Mouse (Mus musculus) fibroblast of lung, adult 2 months (primary cell): ENCODE results near the gene Zbtb20.

Experiments
- DNase-seq: peaks from one replicate; pipeline ENCODE4 v3.0.0-alpha.2; 2011; ENCODE audit warnings: low read depth

Zbtb20 gene

DNA sequence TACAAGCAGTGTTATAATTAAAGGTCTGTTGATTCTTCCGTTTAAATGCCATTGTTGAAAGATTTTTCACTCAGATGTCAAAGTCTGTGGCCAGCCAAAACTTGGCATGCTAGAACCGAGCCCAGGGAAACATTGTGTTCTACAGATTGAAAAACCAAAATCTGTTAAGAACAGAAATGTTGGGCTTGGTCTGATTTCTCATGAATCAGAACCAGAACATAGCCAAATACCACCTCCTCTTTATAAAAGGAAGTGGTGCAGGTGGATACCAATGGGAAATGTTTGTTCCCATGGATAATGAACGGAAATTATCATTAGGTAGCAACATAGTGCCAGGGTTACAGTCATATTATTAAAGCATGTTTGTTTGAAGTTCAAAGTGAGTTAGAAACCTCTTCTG lies 613.7 kb downstream of the Zbtb20 start:
- DNase-seq, result no peak

DNA sequence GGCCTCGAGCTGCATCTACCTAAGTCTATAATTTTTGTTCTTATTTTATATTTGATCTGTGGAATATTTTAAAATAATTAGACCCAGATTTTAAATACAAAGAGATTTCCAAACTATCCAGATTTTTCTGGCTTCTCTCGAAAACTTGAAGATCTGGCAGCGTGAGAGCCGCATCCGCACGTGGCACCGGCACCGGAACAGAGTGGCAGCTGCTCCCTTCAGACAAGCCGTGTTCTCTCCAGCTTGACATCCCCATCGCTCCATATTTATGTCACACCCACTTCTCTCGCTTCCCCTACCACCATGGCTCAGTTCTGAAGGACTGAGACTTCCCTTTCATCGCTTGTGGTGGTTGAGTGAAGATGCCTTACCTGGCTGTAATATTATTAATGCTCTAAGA lies 614.3 kb downstream of the Zbtb20 start:
- DNase-seq, result no peak

DNA sequence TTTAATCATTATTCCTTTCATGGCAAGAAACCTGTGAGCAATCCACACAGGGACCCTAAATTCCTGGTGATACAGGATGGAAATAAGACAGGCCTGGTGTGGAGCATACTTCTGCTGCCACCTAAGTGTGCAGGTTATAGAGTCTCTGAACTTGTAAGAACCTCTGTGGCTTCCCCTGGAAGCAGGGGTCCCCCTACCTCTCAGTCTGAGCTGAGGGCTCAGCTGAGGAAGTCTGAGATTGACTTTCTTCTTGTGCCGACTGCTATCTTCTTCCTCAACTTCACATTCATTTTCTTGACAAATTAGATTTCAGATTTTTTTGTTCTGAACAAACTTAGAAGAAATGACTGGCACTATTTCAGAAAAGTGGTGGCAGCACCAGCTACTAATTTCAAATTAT lies 617.2 kb downstream of the Zbtb20 start:
- DNase-seq, result no peak

DNA sequence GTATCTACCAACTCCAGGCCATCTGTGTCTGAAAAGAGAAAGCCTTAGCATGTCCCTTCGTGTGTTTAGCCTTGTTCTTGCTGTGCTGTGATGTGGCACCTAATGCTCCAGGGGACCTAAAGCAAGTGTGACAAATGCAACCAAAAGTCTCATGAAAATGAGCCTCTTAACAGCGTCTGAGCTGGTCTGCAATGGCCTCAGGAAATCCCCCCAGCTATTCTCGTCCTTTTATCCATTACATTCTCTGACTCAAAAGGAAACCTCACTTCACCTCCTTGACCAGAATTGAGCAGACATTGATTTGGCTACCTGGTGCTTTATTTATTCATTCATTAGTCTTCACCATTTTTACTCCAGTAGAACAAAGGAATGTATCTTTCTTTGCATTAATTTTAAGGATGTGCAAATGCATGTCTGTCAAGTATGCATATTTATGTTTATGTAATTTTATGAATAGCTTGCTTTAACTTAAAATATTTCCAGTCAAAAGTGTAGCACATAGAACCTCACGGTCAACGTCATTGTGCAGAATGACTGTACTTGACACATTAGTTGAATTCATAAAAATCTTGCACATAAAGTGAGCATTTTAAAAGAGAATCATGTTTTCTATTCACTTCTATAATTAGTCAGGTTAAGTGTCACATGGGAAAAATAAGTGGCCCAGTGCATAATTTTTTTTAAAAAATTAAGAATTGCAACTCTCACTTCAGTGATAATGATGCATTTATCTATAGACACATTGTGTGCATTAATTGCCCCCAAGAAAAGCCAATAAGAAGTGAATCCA lies 618.1 kb downstream of the Zbtb20 start:
- no peak for DNase-seq

DNA sequence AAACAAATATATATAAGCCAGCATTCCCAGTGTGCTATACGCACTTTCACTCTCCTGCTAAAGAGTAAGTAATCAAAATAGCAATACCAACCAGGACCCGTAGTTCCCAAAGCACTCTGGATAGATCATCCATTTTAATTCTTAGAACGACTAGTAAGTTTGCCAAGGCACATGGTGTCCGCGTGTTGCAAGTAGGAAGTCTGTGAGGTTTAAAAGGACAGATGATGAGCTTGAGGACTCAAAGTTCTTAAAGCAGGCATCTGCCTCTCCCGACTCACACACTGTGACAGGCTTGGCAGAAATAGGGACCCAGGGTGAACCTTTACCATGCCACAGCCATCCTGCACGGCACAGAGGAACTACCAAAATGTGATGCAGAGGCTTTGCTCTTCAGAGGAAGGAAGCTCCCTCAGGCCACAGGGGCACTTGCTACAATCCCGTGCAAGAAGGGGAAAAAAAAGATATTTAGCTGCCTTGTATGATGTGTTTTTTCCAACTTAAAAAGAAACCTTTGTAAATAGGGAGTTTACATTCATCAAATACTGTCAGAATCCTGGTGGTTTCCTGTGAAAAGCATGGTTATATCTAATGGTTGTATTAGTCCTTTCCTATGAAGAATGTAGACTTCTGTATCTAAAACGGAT lies 619.6 kb downstream of the Zbtb20 start:
- no peak for DNase-seq

DNA sequence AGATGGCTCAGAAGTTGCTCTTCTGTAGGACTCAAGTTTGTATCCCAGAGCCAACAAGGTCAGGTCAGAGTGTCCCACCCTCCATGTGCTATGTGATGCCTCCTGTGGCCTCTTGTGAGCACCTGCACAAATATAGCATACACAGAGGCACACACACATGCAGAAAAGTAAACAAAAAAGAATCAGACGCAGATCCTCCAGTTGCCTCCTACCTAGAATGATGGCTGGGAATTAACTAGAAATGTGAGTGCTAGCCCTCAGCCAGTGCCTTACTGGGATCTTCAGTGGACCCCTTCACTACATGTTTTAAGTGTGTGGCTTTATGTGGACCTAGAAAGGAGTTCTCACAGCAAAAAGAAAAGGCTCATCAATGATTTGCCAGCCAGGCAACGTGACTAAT lies 621.4 kb downstream of the Zbtb20 start:
- no peak for DNase-seq

DNA sequence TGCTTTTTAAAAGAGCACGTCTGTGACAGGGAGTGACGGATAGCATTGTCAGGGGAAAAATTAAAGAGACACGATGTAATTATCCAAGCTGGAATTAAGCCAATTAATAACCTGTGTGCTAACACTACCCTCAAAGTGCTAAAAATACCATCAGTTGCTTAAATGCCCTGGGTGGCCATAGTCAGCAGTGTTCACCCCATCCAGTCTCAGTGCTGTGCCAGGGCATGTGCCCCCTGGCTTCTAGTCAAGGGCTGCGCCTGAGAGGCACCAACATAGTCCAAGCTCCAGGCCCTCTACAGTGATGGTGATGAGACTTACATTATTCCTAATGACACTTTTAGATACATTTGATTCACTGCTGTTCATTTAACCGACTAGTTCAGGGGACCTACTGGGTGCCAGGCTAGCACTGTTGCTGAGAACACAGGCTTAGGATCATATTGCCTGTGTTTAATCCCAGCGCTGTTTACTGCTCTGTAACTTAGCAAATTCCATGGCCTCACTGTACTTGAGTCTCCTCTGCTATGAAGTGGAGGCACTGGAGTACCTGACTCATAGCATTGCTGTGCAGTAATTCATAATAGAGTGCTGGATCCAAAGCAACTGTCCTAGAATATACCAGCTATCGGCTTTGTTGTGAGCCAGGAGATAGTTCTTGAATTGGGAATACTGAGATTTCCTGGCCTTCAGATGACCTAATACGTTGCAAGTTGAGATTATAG lies 624.6 kb downstream of the Zbtb20 start:
- DNase-seq, result no peak

DNA sequence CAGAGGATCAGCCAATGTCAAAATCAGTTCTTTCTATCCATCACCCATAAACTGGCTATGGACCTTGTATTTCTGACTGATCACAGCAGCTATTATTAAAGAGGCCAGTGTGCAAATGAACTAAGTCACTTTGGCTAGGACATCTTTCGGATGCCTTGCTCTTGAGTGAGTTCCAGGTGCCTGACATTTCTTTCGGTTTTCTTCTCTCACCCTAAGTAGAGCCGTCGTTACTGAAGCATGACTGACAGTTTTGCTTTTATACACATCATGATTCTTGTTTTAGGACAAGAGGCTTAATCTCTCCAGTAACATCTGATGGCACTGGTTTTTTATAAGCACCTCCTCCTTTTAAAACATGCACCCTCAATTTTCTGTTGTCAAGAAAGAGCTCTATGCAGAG lies 625.6 kb downstream of the Zbtb20 start:
- no peak for DNase-seq

DNA sequence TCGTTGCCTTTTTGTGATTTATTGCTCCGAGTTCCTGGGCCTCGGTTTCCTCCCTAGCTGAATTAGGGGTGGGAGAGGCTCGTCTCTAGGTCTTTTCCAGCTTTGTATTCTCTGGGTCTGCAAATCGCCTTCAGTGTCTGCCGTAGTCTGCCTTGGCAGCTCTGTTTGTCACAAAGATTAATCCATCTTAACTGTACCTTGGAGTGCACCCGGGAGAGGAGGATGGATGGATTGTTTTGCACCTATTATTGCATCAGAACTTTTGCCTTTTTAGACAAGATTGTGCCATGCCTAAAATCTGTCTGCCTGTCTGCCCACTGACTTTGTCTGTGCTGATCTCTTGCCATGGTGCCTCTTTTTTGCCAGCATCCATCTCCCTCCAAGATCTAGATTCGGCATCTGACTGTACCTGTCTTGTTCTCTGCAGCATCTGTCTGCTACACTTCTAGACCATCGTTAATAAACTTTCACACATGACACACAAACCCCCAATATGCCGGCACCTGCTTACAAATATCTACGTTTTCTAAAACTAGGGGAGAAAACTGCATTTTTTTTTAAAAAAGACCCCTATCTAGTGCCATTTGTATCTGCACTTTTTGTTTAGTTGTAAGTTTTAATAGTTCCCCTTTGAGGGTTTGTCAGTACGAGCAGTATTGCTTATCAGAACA lies 626.8 kb downstream of the Zbtb20 start:
- DNase-seq, result no peak

DNA sequence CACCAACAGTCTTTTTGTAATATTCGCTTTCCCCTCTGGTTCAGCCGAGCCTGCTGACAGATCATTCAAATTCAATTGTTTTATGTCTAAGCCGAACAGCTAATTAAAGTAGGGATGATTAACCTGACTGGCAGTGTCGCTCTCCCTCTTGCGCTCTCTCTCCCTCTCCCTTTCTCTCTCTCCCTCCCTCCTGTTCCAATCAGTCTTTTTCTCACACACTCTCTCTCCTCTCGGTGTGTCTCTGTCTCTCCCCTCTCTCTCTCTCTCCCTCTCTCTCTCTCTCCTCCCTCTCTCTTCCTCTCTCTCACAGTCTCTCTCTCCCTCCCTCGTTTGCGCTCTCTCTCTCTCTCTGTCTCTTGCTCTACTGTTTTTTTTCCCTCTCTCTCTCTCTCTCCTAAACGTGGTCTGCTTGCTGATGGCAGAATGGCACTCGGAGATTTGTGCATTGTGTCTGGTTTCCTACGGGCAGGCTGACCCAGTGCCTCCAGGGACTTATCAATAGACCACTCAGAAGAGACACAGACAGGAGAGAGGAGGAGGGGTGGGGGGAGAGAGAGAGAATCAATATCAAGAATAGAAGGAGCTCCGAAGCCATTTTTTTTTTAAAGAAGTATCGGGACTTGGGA lies 627.4 kb downstream of the Zbtb20 start:
- no peak for DNase-seq

DNA sequence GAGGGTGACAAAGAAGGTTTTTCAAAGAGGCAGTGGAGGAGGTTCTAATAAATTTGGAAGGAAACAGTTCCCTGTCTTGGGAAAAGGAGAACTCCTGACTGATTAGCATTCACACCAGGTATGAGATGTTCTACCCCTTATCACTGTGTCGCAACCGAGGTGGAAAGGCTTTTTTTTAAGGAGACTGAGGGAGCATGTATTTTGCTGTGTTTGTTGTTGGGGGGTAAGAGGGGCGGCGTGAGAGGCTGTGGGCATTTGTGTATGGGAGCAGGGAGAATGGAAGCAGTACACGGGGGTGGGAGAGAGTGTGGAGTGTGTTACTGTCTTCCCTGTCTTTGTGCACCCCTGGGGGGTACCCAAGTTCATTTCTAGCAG lies 627.9 kb downstream of the Zbtb20 start:
- no peak for DNase-seq

DNA sequence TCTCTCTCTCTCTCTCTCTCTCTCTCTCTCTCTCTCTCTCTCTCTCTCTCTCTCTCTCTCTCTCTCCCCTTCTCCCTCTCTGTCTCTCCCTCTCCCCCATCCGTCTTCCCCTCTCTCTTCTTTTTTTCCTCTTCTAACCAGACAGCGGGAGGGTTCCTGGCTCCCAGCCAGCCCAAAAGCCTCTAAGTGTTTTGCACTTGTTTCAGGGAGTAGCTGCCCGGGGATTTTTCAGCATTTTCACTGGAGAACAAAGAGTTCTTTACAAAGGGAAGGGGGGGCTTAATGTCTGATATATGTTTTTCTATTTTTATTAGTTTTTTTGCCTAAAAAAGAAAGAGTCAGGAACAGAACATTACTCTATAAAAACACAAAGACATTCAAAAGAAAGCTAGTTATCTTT lies 628.5 kb downstream of the Zbtb20 start:
- DNase-seq, result no peak

DNA sequence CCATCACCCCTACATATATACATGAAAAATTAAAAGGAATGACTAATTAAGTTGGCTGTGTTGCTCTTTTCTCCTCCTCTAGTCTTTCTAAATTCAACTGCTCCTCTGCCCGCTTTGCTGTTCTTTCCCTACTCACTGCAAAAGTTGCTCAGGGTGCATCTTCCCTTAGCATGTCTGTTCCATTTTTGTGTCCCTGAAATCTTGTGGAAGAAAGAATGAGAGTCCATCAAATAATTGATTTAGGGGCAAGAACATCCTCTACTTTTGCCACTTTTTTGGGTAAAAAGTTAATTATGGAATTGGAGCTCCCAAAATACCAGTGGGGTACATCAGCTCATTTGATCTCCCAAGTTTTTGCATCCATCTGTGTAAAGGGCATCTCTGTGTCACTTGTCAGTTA lies 628.9 kb downstream of the Zbtb20 start:
- DNase-seq, result no peak

DNA sequence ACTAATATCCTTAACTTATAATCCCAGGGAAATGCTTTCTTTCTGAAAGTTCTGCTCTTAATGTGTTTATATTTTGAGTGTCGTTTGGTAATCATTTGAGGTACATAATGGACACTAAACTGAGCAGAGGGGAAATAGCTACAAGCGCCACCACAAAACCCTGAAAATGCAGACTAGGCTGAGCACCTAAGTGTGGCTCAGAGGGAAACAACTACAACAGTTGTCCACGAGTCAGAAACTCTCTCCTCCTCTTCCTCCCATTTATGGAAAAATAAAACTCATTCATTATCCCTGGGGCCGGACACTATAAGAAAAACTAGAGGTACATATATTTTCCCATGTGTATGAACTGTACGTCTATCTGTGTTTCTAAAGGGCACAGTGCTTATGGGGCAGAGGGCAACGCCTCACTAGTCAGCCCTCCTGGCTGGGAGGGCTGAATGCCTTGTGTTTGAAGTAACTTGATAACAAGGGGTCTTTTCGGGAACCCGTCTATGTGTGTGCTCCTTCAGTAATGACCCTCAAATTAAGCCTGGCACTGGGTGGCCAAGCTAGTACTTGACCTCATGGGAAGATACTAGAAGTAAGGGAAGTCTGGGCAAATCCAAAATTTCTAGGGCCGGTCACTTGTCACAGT lies 629.8 kb downstream of the Zbtb20 start:
- DNase-seq, result no peak

DNA sequence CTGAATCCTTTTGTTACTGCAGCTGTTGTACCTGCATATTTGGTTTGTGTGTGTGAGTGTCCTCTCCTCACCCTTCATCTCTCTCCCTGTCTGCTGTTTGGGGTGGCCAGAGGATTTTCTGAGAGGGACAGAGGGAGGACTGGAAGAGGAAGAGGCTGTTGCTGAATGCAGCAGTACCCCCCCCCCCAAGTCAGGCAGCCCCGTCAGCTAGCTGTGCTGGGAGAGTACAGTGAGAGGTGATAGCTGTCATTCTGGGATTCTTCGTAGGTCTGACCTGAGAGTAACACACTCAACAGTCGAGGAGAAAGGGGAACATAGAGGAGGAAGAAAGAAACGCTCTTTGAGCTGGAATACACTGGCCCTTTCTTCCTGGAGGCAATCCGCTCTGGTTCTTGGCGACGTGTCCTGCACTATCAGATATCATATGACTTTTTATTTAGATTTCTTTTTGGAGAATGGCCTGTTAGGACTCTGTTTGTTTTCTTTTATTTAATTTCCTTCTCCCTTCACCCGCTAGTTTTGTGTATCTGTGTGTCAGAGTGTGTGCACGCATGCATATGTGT lies 630.6 kb downstream of the Zbtb20 start:
- DNase-seq, result no peak

DNA sequence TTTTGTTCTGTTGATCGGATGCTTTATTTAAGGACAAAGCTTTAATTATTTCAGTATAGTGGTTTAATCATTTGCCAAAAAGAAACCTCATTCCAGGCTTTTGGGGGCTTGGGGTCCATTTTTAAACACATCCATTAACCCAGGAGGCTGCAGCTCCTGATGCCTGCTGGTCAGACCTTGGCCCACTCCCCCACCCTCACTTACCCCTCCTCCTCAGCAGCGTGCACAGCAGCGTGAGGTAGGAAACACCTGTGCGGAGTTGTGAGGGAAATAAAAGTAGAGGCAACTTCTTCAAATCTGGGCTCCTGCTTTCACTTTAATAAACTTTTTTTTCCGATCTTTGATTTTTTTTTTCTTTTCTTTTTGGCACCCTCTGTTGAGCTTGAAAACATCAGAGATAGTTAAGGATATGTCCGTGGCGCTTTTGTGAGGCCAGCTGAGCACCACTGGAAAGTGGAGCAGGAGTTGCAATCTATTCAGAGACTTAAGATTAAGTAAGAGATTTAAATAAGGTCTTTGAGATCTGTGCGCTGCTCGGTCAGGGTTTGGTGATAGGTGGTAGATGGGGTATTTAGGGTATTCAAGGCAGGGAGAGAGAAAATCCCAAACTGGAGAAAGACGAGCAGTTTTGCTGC lies 631.2 kb downstream of the Zbtb20 start:
- no peak for DNase-seq

DNA sequence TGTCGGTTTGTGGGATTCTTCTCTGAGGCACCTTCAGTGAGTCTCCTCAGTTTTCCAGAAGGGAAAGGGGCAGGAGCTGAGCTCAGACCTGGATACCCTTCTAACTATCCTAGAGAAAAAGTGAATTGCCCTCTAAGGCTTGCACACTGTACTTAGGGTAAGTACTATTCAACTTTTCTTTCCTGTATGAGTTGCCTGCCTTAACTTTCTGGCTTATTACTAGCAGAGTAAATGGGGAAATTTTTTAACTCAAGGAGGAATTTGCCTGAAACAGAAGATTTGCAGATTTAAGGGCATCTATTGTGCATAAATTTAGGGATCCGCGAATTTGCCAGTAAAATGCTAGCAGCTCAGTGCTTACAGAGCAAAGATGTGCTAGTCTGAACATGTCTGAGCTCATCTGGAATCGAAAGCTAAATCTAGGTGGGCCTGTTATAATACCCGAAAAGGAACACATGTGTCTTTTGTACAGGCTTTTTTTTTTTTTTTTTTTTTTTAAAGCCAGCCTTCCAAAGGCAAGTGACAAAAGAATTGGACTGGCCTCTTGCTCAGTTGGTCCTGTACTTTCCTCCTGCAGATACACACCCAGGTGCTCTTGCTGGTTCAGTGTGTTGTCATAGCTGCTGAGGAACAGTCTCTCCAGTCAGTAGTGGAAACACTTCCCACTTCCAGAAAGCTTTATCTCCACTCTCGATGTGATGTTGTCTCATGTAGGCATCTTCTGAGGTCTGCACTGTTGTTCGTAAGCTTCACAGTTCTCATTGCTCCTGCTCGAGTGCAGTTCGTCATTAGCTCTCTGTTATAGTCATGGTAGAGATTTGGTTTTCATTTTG lies 632.7 kb downstream of the Zbtb20 start:
- no peak for DNase-seq

DNA sequence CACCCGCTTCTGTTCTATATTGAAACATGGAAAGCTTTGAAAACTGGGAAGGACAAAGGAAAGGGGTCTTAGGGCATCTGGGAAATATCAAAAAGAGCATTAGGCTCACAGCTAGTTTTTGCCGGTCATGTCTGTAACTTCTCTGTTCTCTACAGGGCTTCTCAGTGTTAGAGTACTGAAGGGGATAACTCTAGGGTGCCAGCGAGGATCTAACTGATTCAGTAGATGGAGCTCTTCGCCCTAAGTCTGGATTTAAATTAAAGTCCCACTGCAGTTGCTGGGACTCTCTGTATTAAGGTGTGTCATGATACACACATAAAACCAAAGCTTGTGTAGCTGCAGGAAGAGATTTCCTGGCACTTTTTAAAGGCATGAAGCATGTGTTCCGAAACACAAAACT lies 634.8 kb downstream of the Zbtb20 start:
- no peak for DNase-seq

DNA sequence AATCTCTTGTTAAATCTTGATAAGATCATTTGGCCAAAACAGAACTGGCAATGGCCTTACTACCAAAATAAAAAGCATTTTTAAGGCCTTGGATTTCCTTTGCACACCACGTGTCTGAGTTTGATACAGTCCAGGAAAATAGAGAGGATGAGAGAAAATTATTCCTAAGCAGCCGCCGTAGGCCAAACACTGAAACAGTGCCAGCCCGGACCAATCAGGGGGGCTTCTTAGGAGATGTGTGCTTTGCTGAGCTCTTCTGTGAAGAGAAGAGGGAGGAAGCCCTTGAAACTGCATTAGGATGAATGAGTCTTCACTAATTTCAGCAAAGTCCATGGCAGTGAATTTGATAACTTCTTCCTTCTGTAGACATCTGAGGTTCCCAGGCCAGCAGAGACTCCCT lies 635.9 kb downstream of the Zbtb20 start:
- no peak for DNase-seq

DNA sequence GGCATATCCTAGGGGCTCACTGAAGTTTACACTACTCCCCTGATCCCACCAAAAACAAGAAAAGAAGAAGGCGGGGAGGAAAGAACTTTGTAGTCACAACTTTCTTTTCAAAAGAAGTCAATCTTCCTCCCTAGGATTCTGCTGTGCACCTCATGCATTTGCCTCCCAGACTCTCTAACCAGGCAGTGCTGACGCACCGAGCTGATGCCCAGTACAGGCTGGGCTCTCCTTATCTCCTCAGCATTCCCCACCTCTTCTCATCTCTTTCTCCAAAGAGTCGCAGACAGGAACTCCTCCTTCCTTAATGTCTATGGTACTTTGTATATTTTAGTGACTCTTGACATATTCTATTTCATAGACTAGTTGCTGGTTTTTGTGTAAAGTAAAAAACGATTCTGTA lies 638.3 kb downstream of the Zbtb20 start:
- DNase-seq, result no peak
